Mouse (Mus musculus) adipocyte (in vitro differentiated cells): ENCODE data around the gene Cplx2.
A peak's percentile ranks its signal among the peaks of the same experiment; 100 is the strongest.

Experiments
- DNase-seq: peaks from one replicate; pipeline ENCODE4 v3.0.0-alpha.2; 2016; ENCODE audit warnings: low spot score

Gene Cplx2

DNA sequence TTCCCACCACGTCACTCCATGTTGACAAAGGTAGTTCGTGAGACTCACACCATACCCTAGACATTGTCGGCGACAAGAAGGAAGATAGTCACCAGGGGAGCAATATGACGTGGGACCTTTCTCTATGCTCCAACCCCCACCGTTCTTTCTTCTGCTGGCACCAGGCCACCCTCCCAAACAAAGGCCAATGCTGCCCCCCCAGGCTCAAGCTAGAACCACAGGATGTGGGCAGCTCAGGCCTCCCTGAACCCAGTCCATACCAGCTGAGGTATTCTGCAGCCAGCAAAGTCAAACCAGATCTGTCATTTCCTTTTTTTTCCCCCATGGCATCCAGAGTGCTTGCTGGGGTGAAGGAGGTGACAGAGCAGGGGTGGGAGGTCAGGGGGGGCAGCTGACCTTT lies 3.4 kb upstream of the Cplx2 start:
- DNase-seq, result peak; percentile 5

DNA sequence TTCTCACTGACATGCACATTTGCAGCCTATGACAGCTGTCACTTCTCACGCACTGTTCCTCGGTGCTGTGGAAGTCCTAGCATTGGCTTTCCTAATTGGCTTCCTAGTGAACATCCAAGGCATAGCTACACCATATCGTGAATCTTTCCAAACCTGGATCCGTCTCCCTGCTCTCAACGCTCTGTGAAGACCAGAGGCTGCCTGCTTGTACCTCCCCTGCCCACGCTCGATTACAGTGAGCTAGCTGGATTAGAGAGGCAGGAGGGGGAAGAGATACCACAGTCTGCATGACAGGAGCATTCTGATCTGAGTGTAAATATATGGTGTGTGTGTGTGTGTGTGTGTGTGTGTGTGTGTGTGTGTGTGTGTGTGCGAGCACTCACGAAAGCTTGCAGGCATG lies 3.0 kb upstream of the Cplx2 start:
- DNase-seq, result no peak

- DNase-seq, result no peak
These were observed 510 bp downstream of the Cplx2 start for GRCm38 (mm10) chr13:54371387-54372330.

DNA sequence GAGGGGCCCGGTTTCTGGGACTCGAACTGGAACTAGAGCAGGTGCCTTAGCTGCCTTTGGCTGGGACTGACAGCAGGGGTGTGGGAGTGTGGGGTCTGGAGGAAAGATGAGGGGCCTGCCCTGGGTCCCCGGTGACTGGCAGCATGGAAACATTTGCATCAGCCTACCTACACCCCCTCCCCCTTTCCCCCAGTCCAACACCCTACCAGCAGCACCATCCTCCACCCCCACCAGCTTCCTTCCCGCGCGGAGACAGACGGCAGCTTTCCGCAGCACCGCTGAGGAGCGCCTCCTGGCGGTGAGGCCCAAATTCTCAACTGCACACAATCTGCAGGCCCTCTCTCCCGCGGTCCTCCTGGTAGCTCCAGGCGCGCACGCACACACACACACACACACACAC lies 1.5 kb downstream of the Cplx2 start:
- DNase-seq, result no peak

- no peak for DNase-seq
These were observed 3.1 kb downstream of the Cplx2 start for GRCm38 (mm10) chr13:54374106-54374706.

- DNase-seq, result no peak
These were observed 4.6 kb downstream of the Cplx2 start for GRCm38 (mm10) chr13:54375497-54376495.

GRCm38 (mm10) chr13:54376736-54377135 lies 5.6 kb downstream of the Cplx2 start:
- DNase-seq, result no peak

DNA sequence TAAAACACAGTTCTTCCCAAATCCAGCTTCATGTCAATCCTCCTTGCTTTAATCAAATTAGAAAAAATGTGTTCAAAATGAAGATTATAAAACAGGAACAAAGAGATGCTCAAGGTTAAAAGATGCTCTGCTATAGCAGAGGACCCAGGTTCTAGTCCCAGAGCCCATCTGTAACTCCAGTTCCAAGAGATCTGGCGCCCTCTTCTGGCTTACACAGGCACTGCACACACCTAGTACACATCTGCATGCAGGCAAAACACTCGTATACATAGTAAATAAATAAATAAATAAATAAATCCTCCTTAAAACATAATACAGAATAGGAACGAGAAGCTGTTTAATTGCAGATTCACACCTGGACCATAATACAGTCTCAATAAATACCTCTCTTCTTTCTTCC lies 6.9 kb downstream of the Cplx2 start:
- DNase-seq, result no peak

DNA sequence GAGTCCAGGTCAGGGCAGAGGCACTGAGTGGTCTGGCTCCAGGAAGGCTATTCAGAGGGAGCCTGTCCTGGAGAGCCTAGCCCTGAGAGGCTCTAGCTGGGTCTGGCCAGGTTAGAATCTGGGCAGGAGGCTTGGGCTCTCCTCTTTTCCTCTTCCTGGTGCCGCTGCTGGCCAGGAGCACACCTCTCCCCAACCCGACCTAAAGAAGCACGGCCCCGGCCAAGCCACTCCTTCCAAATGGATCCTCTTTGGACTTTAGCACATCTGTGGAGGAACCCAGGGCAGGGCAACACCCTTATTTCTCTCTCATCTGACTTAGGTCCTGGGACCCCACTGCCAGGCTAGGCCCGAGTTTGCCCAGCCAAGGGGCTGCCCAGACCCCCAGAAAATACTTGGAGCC lies 9.3 kb downstream of the Cplx2 start:
- DNase-seq, result no peak

- no peak for DNase-seq
These were observed 10.2 kb downstream of the Cplx2 start for GRCm38 (mm10) chr13:54381396-54381795.

- no peak for DNase-seq
These were observed 12.4 kb downstream of the Cplx2 start for GRCm38 (mm10) chr13:54383531-54383930.

DNA sequence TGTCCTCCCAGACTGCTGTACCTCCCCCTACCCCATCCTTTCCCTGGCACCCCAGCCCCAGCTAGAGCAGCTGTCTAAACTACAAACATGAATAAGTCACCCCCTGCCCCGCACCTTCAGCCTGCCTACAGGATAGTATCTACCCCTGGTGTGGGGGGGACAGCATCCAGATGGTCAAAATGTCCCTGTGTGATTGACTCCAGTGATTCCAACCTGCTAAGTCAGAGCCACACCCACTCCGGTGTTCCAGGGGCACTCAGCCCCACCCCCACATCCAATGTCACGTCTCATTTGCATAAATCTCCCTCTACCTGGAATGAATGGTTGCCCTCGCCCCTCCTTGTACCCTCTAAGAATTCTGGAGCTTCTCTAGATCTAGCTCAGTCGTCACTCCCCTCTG lies 13.4 kb downstream of the Cplx2 start:
- DNase-seq, result no peak

- no peak for DNase-seq
These were observed 14.2 kb downstream of the Cplx2 start for GRCm38 (mm10) chr13:54385008-54386004.

- peak; percentile 32 for DNase-seq
These were observed 18.9 kb downstream of the Cplx2 start for GRCm38 (mm10) chr13:54389971-54390564.

GRCm38 (mm10) chr13:54390565-54391013 lies 19.4 kb downstream of the Cplx2 start:
- DNase-seq, result no peak

DNA sequence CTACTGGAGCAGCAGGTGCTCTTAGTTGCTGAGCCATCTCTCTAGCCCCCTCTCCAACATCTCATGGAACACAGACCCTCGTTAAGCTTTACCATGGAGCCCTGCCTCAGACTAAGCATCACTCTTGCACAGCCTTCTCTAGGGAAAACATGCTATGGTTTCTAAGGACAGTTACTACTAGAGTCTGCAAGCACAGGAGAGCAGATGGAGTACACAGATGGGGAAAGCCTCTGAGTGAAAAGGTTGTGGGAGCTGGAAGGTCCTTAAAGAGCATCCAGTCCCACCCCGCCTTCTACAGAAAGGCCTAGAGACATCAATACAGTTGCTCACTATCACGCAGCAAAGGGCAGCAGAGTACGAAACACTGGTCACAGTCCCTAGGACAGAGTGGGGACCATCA lies 20.2 kb downstream of the Cplx2 start:
- DNase-seq, result no peak

DNA sequence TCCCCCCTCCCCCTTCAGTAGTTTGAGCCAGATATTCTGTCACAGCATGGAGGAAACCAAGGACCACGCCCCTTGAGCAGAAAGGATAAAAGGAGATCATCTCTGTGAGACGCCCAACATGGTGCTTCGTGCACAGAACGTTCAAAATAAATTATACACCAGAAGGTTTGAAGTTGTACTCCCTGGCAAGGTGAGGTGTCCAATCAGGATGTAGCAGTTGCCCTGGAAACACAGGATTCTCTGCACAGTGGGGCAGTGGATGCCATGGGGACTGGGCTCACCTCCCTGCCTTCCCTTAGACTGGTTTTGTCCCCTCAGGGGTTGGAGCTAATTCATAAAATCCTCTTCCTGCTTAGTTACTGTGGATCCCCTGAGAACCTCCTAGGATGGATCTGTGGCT lies 25.9 kb downstream of the Cplx2 start:
- DNase-seq, result no peak

DNA sequence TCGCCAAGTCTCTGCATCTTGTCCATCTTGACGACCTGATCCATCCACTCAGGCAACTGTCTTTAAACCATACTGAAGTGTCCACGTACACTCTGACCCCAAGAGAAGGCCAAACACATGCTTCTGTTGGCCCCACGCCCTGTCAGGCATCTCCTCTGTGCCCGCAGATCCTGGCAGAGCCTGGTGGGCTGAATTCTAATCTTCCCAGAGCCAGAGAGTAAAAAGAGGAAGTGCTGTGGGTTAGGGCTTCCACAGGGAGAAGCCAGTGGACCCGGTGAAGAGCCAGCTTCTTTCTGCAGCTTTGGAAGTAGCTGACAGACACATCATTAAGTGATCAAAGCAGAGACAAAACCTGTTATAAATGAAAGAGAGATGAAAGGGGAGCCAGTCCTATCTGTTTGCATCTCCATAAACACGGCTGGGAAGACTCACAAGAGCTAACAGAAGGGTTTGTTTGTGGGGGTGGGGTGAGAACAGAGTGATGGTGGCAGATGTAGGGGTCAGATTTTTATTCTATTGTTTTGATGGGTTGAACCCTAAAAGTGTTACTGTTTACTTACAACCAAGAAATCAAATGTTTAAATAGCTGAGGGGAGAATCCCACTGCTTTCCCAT lies 29.5 kb downstream of the Cplx2 start:
- no peak for DNase-seq

- DNase-seq, result no peak
These were observed 30.0 kb downstream of the Cplx2 start for GRCm38 (mm10) chr13:54401180-54401569.

GRCm38 (mm10) chr13:54402346-54402745 lies 31.2 kb downstream of the Cplx2 start:
- DNase-seq, result no peak
